Mouse (Mus musculus) midbrain, embryonic 16.5 days (tissue): ENCODE measurements around the gene Acvr1. TPM values are rescaled to one million over a fixed set of nuclear protein-coding genes. Genes with fewer than 3 reads are reported as not detected.
A peak's percentile ranks its signal among the peaks of the same experiment; 100 is the strongest.

Experiments
- ATAC-seq: fragments of 200-750 bp; cut with Nextera tagmentation; 2 replicates; pipeline ENCODE4 v1.8.0; 2017; ENCODE audit warnings: moderate TSS enrichment
- H3K27ac ChIP-seq: fragments of 300-500 bp; sonication (generic); 2 replicates; pipeline ENCODE4 v1.5.1; 2014; ENCODE audit warnings: mild to moderate bottlenecking, low read length, mixed read lengths
- H3K27me3 ChIP-seq: fragments of 300-500 bp; sonication (generic); 2 replicates; pipeline ENCODE4 v1.6.1; 2014; ENCODE audit warnings: low read depth, low read length, mixed read lengths; ENCODE audit not compliant: control insufficient read depth, insufficient read depth
- H3K36me3 ChIP-seq: fragments of 300-500 bp; sonication (generic); 2 replicates; pipeline ENCODE4 v1.6.1; 2014; ENCODE audit warnings: mild to moderate bottlenecking, low read length, moderate library complexity, mixed read lengths; ENCODE audit not compliant: control insufficient read depth, insufficient read depth
- H3K4me1 ChIP-seq: fragments of 300-500 bp; sonication (generic); 2 replicates; pipeline ENCODE4 v1.6.1; 2014; ENCODE audit warnings: mild to moderate bottlenecking, low read length, mixed read lengths; ENCODE audit not compliant: control insufficient read depth, insufficient read depth
- H3K4me2 ChIP-seq: fragments of 300-500 bp; sonication (generic); 2 replicates; pipeline ENCODE4 v1.6.1; 2014; ENCODE audit warnings: mild to moderate bottlenecking, low read length, mixed read lengths
- H3K4me3 ChIP-seq: fragments of 300-500 bp; sonication (generic); 2 replicates; pipeline ENCODE4 v1.5.1; 2014; ENCODE audit warnings: low read depth, mild to moderate bottlenecking, low read length, moderate library complexity, mixed read lengths
- H3K9ac ChIP-seq: fragments of 300-500 bp; sonication (generic); 2 replicates; pipeline ENCODE4 v1.6.1; 2014; ENCODE audit warnings: low read depth, low read length, mixed read lengths
- H3K9me3 ChIP-seq: fragments of 300-500 bp; sonication (generic); replicated peaks from 2 replicates; pipeline ENCODE4 v1.6.1; 2014; ENCODE audit warnings: mild to moderate bottlenecking, low read length, mixed read lengths; ENCODE audit not compliant: control insufficient read depth, poor library complexity, severe bottlenecking
- WGBS: fragments of 180-500 bp; shearing (Covaris S2); extraction: QIAGEN DNeasy Blood & Tissue Kit; methylation state at CpG from one replicate; pipeline ENCODE4 v1.1.7; 2014; 5-methylcytosine and 5-hydroxymethylcytosine counted together
- polyA plus RNA-seq: library from polyadenylated mRNA; unstranded; fragments of >200 nt; fragmentation: Nextera tagmentation; extraction: Ambion mirVana; gene quantifications from 2 replicates; pipeline ENCODE4 v1.2.1, GENCODE M21; 2015

Acvr1 gene
- polyA plus RNA-seq, 1 experiment from 2014 or later: 4.4 TPM

DNA sequence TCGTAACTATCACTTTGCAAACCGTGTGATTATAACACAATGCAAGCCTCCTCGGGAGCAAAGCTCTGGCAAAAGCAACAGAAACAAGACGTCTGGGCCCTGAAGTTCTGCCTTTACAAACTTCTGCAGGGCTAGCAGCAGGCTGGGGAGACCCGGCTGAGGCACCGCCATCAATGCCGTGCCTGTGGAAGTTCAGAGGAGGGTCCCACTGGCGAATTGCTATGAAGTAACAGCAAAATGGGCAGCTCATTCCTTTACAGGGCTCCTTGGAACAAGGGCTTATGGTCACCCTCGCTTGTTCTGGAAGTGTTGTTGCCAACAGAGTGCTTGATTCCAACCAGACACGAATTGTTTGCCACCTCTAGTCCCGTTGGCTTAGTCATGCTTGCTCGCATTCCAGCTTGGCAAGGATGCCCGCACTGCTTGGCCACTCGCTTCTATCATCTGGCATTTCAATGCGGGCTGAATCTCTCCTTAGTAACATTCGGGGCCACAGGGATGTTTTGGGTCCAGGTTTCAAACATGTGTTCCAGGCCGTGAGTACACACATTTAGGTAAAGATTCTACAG, 29.9 kb upstream of the Acvr1 start:
- Histone ChIP-seq H3K4me3 (no peak overlapping the region), H3K9ac (no peak overlapping the region), H3K27ac (no peak overlapping the region), H3K4me1 (no peaks in the 10 kb centered on the region), H3K36me3 (no peaks in the 10 kb centered on the region), H3K4me2 (no peak overlapping the region), H3K9me3 (0 out of 2 replicates have a peak, but pooled peaks cover 2% of the 10 kb centered on the region), H3K27me3 (no peaks in the 10 kb centered on the region)
- no peak for ATAC-seq
- WGBS: 69% methylated on average over 17 of the region's 17 CpGs

DNA sequence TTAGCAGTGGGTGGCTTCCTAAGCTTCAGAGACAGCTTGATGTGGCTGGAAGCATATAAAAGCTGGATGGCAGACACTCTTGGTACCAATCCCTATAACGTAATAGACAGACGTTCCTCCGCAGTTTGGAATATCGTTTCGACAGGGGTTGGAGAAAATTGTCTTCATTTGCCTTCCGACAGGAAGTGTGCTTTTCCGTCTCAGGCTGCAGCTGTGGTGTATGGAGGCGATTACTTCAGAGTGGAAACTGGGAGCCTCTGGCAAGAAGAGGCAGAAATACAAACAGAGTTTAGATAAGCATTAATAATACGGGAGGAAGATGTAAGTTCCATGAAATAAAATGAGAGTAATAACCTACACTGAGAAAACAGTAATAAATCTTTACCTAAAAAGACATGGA, 28.4 kb upstream of the Acvr1 start:
- Histone ChIP-seq H3K9ac (no peak overlapping the region), H3K27me3 (no peaks in the 10 kb centered on the region), H3K27ac (no peak overlapping the region), H3K36me3 (no peaks in the 10 kb centered on the region), H3K4me2 (no peak overlapping the region), H3K4me1 (no peaks in the 10 kb centered on the region), H3K4me3 (no peak overlapping the region), H3K9me3 (0 out of 2 replicates have a peak, but pooled peaks cover 2% of the 10 kb centered on the region)
- no peak for ATAC-seq
- WGBS: 71% methylated on average over 9 of the region's 9 CpGs

DNA sequence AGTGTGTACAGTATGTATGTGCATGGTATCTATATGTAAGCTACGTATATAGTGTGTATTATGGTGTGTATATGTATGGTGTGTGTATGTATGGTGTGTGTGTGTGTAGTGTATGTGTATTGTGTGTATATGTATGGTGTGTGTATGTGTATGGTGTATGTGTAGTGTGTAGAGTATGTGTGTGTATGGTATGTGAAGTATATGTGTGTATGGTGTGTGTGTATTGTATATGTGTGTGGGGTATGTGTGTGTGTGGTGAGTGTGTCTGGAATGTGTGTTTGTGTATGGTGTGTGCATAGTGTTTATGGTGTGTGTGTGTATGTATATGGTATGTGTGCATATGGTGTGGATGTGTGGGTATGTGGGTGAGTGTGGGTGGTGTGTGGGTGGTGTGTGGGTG, 23.1 kb upstream of the Acvr1 start:
- Histone ChIP-seq H3K4me1 (no peaks in the 10 kb centered on the region), H3K27ac (no peak overlapping the region), H3K36me3 (no peaks in the 10 kb centered on the region), H3K4me3 (no peak overlapping the region), H3K4me2 (no peak overlapping the region), H3K9ac (no peak overlapping the region), H3K27me3 (no peaks in the 10 kb centered on the region), H3K9me3 (no peaks in the 10 kb centered on the region)
- ATAC-seq: peak; percentile 36; the same call in 1 of the 2 replicates
- 92% methylated on average over 1 of the region's 1 CpGs for WGBS

DNA sequence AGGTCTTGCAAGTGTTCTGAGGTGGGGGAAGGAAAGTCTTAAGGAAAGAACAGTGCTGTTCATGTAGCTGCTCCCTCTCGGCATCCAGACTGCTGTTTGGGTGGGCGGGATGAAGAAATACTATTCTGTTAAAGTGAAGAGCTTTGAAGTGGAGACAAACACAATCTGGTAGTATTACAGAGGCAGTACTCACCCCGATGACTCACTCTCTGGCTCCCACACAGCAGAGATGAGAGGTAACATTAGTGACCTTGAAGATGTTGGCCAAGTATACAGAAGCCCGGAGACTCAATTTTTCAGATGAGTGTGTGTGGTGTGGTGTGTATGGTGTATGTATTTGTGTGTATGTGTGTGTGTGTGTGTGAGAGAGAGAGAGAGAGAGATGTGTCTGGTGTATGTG, 22.7 kb upstream of the Acvr1 start:
- 77% methylated on average over 4 of the region's 4 CpGs for WGBS
- no peaks in the 10 kb centered on the region for H3K9me3 ChIP-seq
- no peaks in the 10 kb centered on the region for H3K27me3 ChIP-seq

DNA sequence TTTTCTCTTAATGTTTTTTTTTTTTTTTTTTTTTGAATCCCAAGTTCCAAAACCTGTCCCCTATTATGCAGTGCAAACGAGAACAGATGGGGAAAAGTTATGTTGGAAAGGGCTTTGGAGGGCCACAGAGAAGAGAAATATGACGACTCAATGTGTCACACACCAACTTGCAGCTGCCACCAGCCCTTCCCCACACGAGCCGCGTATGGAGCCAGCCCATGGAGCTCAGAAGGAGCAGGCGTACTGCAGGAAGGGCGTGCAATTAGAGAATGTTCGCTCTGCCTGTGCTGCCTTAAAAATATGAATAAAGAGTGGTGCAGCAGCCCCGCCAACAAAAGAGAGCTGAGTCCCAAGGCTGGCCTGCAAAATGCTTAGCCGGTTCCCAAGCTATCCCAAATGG, 19.4 kb upstream of the Acvr1 start:
- Histone ChIP-seq H3K36me3 (no peaks in the 10 kb centered on the region), H3K4me2 (no peak overlapping the region), H3K27me3 (no peaks in the 10 kb centered on the region), H3K9me3 (no peaks in the 10 kb centered on the region), H3K27ac (no peak overlapping the region), H3K4me1 (no peaks in the 10 kb centered on the region), H3K4me3 (no peak overlapping the region), H3K9ac (no peak overlapping the region)
- 64% methylated on average over 10 of the region's 10 CpGs for WGBS
- no peak for ATAC-seq

More for the DNA sequence above, 22.7 kb upstream of the Acvr1 start:
- Histone ChIP-seq H3K36me3 (no peaks in the 10 kb centered on the region), H3K27ac (no peak overlapping the region), H3K4me1 (no peaks in the 10 kb centered on the region), H3K4me3 (no peak overlapping the region), H3K4me2 (no peak overlapping the region), H3K9ac (no peak overlapping the region)
- ATAC-seq: peak; percentile 7; the same call in 1 of the 2 replicates

DNA sequence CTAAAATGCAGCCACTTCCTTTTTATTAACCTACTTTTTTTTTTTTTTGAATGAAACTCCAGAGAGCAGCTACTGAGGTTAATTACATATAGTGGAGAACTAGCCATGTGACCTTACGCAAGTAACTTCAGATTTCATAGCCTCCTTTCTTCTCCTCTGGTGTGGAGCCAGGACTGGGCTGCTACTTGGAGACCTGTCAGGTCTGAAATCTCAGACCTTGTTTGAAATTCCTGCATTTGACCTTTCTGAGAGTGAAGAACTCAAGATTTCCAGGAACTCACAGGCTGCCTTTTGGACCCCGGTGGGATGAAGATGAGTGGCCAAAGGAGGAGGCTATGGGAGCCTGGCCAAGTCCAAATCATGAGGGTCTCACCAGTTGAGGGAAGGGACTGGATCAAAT, 7.2 kb upstream of the Acvr1 start:
- Histone ChIP-seq H3K9ac (no peak overlapping the region), H3K27ac (no peak overlapping the region), H3K4me3 (no peak overlapping the region), H3K4me2 (no peak overlapping the region), H3K4me1 (peaks cover 7% of the 10 kb centered on the region), H3K9me3 (no peaks in the 10 kb centered on the region), H3K36me3 (no peaks in the 10 kb centered on the region), H3K27me3 (no peaks in the 10 kb centered on the region)
- ATAC-seq: no peak
- WGBS: 87% methylated on average over 2 of the region's 2 CpGs

DNA sequence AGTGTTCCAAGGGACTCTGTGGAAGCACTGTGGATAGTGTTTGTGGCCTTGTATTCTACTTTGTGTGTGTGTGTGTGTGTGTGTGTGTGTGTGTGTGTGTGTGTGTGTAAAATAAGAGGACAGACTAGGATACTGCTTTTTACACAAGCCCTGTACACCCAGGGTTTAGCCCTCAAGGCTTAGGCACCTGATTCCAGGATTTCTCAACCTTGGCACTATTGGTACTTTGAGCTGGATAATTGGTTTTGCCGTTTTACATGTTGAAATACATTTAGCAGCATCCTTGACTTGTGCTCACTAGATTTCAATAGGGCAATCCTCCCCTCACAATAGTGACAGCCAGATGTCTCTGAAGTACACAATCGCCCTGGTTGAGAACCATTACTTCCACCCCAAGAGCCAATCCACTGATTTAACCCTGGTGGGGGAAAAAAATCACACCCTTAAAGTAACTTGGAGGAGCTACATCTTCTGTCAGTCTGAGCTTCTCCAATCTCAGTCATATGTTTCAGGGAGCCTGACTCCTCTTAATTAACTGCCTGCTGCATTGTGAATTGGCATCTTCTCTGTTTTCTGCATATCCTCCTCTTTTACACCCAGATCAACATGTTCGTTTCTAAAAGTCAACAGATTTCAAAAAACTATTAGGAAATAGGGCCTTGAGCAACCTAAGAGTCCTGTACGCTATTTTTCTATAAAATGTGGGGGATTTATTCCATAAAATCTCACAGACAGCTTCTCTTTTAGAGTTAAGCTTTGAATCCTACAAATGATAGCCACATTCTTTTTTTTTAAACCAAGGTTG, 2.1 kb upstream of the Acvr1 start:
- Histone ChIP-seq H3K27ac (peak overlapping the region; percentile 99), H3K9ac (peak overlapping the region; percentile 96), H3K4me3 (peak overlapping the region; percentile 94), H3K27me3 (no peaks in the 10 kb centered on the region), H3K9me3 (no peaks in the 10 kb centered on the region), H3K36me3 (no peaks in the 10 kb centered on the region), H3K4me1 (peaks cover 32% of the 10 kb centered on the region), H3K4me2 (peak overlapping the region; percentile 63)
- ATAC-seq: no peak
- WGBS: 61% methylated on average over 4 of the region's 4 CpGs

DNA sequence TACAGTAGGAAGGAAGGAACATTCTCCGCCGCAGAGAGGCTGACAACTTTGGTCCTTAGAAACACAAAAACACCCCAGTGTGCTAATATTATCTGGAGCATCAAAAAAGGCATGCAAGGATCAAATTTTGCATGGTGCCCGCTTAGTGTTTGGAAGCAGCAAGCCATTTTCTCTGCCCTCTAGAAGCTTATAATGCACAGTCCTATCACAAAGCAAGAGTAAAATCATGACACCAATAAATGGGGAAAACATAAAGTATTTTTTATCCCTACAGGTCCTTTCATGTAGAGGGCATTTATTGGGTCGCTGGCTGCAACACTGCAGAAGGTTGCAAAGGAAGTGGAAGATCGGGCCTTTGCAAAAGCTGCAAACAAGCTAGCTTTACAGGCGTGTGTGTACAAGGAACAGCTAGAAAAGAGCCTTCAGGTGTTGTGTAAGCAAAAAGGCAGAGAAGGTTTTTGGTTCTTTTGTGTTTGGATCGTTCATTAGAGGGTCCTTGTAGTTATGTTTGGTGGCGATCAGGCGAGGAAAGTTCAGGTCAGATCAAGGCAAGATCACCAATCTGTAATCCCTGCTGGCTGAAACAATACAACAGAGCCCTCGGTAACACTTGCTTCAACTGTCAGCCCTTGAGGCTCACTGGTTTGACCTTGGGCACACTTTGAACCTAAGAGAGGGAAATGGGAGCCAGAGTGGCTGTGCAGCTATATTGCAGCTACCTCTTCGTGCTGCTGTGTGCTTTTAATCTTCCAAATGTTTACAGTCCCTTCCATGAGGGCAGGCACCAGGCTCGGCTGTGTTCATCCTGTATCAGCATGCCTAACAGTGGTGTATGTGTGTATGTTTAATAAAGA, 1.1 kb upstream of the Acvr1 start:
- H3K4me1 ChIP-seq: peaks cover 38% of the 10 kb centered on the region
- peak overlapping the region; percentile 99 for H3K27ac ChIP-seq
- ATAC-seq: peak; percentile 1; the same call in 1 of the 2 replicates
- H3K9me3 ChIP-seq: no peaks in the 10 kb centered on the region
- peak overlapping the region; percentile 63 for H3K4me2 ChIP-seq
- WGBS: 4% methylated on average over 12 of the region's 12 CpGs
- H3K4me3 ChIP-seq: peak overlapping the region; percentile 94
- peak overlapping the region; percentile 96 for H3K9ac ChIP-seq
- no peaks in the 10 kb centered on the region for H3K36me3 ChIP-seq
- no peaks in the 10 kb centered on the region for H3K27me3 ChIP-seq
